Mouse (Mus musculus) natural killer cell, adult 2 months (primary cell): ENCODE data around the gene Eif4g1.
"Not testable (repeated sequence)": the region's sequence is repeated elsewhere in the genome, so short reads cannot be mapped to it uniquely, and the experiment has no call there.

Source experiments
- DNase-seq, 2 experiments: peaks; one replicate each; pipeline ENCODE4 v3.0.0; 2022; ENCODE audit warnings: low spot score in 2 of 2

Eif4g1 gene

DNA sequence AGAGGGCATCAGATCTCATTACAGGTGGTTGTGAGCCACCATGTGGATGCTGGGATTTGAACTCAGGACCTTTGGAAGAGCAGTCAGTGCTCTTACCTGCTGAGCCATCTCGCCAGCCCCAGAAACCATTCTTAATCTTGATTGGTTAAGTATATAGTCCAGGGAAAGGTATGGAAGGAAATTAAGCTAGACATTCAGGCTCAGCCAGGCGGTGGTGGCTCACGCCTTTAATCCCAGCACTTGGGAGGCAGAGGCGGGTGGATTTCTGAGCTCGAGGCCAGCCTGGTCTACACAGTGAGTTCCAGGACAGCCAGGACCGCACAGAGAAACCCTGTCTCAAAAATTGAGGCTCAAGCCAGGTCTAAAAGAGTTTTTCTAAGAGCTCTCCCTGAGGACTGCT lies at the start of gene Eif4g1:
Gene Eif4g1, plus strand, starts transcription at position 301 of the 400 bp plus-strand sequence.
- not testable (repeated sequence) for DNase-seq

DNA sequence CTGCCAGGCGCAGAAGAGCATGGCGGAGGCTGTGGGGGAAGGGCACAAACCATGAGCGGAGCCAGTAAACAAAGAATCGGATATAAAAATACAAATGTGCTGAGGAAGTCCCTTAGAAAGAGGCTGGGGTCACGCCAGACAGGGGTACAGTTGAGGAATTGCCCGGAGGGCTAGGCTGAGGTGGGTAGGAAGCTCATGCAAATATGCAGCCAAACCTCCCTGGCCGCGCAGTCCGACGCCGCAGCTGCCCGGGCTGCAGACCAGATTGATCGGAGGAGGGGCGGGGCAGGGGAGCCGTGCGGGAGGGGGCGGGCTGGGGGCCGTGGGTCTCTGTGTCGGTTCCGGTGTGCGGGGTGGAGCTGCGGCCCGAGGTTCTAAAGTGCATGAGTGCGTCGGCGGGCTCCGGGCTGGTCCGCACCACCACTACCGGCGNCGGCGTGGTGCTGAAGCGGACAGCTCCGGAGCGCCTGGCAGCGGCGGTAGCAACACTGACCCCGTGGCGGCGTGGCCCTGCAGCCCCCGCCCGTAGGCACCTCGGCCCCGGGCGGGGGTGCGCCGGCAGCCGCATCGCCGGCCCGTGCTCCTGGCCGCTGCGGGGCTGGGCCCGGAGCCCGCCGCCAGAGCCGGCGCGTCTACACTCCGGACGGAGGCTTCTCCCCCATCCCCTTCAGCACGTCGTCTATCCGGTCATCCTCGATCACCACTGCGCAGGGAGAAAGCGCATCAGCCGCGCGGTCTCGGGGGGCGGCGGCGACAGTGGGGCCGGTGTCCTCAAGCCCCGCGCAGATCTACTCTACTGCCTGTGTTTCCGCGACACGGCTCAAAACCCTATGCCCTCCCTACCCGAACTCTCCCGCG lies 48.3 kb upstream of the Eif4g1 start:
- DNase-seq: peak in 1 of 2 experiments; percentile 6

DNA sequence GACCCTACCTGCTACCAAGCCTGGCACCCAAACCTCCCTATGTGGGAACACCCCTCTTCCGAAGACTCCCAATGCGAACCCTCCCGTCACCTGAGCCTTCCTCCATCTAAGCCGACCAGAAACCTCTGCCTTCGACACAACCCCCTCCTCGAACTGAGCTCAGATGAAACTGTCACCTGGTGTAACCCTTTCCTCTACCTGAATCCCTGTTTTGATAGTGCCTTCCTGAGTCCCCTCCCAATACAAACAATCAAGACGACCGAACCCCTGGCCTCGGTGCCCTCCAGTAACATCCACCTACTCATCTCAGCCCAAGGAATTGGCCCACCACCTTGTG lies 47.7 kb upstream of the Eif4g1 start:
- no peak for DNase-seq

DNA sequence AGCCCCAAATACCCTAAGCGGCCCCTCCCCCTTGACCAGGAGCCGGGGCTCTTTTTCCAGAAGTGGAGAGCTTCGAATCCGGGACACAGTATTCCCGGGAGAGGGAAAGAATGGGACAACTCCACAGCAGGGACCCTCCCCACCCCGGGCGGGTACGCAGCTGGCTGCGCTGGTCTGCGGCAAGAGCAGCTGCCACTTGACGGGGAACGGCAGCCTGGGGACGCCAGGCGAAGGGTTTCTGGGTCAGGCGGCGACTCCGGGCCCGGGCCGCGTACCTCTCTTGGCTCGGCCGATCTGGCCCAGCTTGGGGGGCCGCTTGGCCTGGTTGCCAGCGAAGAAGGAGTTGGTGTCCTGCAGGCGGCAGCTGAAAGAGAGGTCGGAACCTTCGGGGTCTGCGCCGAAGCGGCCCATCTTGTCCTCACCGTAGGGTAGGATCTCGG lies 47.3 kb upstream of the Eif4g1 start:
- no peak for DNase-seq

DNA sequence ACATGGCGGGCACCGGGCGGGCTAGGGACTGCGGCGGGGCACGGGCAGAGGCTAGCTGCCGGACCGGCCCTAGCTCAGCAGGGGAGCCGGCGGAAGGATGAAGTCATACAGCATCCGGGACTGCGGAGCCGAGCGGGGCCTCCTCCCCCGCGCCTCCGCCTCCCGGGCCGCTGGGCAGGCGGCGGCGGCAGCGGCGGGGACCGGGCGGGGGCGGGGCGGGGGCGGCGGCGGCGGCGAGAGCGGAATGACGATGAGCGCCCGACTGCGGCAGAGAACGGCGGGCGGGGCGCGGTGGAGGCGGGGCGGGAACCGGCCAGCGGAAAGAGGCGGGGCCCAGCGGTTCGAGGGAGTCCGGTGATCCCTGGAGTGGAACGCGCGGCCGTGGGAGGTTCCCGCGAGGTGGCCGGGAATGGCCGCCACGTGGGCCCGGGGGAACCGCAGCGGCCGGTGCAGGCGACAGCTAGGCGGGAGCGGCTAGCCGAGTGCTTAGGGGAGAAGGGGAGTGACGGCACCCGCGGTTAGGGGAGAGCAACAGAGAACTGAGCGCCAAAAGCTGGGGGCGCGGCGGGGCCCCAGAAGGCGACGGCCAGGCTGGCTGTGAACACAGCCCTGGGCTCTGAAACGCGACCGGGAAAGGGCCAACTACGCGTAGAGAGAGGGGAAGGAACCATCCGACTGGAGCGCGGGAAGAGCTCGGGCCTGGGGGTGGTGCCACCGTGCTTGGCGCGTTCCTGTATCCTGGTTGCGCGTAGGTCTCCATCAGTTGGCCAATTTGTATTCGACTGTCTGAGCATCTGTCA lies 46.7 kb upstream of the Eif4g1 start, which contains the start of gene Camk2n2:
Gene Camk2n2, minus strand, starts transcription at position 97 of the 800 bp plus-strand sequence.
- peak in 1 of 2 experiments; percentile 8 for DNase-seq

DNA sequence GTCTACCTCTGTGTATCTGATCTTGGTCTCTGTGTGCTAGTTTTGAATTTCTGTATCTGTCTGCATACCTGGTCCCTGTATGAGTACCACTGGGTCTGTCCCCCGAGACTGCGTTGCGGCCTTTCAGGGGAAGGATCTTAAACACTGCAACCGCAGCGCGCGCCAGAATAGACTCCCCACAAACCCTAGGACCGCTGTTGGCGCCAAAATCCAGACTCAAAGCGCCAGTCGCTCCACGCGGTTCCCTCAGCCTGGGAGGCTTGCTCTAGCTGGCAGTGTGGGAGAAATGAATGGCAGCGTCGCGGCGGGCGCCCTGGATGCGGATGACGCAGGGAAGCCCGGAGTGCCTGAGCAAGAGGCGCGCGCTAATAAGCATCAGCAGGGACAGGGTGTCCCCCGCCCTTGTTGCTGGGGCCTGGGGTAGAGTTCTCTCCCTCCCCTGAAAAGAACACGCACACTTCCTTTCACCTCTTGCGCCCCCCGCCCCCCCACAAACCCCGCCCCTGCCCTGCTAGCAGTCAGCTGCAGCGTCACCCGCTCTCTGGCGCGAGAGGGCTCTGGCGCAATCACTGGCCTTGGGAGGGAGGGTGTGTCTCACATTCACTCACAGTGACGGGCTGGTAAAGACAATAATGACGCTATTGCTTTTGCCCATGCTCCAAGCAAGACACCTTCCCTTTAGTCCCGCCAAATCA lies 46.0 kb upstream of the Eif4g1 start:
- peak in 1 of 2 experiments; percentile 35 for DNase-seq

DNA sequence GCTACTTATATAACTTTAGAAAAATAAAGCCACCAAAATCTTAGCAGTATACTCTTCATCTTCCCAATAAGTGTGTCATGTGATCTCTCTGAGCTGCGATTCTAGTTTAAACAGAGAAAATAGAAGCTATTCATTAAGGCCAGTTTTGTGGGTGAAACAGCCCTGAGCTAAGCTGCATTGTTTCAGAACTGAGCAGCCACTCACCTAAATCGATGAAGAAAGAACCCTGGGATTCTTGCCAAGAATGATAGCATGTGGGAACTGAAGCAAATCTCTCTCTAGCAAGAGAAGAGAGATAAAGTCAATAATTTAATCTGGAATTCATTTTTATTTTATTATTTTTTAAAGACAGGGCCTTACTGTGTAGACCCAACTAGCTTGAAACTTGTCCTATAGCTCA lies 44.9 kb upstream of the Eif4g1 start:
- DNase-seq: no peak

DNA sequence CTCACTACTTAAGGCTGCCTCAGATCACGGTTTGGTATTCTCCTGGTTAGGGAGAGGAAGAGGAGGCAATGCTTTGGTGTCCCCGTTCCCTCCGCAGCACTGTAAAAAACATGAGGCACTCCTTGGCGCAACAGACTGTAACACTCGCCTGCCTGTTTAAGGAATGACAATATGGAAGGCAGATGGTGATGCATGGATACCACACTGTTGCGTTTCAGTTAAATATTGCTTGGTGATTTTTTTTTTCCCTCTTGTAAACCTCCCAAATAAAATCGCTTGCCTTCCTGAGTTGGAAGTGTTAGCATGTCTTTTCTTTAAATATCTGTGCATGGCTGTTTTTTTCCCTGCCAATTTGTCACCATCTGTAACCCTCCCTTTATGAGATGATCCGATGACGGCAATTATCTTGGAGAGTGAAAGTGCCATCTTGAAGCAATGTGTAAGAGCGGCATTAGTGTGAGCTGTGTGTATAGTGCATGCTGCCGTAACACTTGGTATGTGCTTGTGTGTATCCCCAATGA lies 39.2 kb upstream of the Eif4g1 start:
- DNase-seq: no peak

DNA sequence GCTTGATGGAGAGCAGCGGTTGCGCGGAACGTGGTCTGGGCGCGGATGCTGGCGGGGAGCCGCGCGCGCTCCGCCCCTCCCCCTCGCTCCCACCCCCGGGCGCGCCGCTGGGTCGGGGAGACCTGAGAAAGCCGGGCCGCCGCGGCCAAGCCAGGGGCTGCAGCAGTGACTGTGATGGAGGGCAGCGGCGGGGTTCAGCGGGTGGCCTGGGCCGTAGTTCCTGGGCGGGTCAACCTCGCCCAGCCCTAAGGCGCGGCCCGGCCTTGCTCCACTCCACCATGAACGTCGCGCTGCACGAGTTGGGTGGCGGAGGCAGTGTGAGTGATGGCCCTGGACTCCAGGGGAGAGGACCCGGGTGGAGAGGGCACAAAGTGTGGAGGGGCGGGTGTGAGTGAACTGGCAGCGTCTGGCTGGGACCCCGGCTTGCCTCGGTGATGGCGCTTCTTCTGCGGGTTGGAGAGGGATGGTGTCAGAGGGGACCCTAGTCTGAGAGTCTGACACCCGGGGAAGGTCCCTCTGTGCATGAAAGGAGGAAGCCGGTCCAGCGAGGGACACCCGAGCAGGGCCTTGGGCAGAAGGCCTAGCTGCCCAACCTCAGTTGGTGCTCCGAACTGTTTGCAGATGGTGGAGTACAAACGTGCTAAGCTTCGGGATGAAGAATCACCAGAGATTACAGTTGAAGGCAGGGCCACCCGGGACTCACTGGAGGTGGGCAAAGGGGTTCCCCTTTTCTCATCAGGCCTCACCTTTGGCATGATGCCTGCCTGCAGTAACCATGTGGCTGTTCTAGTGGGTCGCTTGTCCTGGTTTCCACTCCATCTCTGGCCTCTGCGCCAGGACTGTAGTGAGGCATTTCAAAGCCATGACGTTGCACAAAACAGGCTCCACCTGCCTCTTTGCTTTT lies 38.1 kb upstream of the Eif4g1 start, which contains the start of gene Ece2:
Gene Ece2, plus strand, starts transcription at position 98 of the 904 bp plus-strand sequence.
- DNase-seq: no peak

DNA sequence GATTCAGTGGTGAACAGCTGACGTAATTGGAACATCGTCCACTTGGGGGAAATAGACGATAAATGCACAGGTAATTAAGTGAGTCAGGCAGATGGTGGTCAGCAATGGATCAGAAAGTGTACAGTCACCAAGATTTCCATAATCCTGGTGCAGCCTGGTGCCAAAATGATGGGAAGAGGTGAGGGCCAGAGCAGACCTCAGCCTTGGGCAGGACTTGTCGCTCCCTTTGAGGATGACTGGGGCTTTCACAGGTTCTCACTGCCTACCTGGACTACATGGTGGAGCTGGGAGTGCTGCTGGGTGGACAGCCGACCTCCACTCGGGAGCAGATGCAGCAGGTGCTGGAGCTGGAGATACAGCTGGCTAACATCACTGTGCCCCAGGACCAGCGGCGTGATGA lies 30.7 kb upstream of the Eif4g1 start:
- DNase-seq: no peak

DNA sequence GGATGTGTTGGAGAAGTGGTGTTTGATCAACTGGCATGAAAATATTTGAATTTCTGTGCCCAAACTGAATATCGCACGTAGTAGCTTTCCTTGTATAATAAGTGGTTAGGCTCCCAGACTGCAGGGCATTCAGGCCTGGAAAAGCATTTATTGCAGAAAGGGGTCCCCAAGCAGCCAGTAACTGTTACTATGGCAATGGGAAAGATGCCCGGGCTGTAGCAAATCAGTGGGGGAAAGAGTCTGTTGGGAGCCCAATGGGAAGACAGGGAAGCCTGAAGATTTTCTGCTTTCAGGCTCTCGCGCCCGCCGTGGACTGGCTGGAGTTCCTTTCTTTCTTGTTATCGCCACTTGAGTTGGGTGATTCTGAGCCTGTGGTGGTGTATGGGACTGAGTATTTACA lies 29.7 kb upstream of the Eif4g1 start:
- no peak for DNase-seq

DNA sequence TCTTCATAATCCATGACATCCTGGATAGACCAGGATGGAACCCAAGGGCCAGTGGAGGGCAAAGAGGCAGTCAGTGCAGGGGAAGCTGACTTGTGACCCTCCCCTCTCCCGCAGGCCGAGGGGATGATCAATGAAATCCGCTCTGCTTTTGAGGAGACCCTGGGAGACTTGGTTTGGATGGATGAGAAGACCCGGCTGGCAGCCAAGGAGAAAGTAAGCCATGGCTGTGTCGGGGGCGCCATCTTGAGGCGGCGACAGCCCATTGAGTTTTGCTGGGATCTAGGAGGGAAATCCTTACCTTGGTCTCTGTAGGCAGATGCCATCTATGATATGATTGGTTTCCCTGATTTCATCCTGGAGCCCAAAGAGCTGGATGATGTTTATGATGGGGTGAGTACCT lies 26.0 kb upstream of the Eif4g1 start:
- peak in 1 of 2 experiments; percentile 29 for DNase-seq

DNA sequence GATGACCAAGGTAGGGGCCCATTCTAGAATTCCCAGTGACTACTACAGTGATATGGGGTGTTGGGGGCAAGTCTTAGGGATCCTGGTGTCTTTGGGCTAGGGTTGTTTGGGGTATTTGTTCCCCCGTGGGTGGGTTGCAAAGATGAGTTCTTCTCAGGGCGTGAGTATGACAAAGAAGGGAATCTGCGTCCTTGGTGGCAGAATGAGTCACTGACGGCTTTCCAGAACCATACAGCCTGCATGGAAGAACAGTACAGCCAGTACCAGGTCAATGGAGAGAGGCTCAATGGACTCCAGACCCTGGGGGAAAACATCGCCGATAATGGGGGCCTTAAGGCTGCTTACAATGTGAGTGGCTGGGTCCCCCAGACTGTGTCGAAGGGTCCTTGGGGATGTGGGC lies 24.2 kb upstream of the Eif4g1 start:
- no peak for DNase-seq

DNA sequence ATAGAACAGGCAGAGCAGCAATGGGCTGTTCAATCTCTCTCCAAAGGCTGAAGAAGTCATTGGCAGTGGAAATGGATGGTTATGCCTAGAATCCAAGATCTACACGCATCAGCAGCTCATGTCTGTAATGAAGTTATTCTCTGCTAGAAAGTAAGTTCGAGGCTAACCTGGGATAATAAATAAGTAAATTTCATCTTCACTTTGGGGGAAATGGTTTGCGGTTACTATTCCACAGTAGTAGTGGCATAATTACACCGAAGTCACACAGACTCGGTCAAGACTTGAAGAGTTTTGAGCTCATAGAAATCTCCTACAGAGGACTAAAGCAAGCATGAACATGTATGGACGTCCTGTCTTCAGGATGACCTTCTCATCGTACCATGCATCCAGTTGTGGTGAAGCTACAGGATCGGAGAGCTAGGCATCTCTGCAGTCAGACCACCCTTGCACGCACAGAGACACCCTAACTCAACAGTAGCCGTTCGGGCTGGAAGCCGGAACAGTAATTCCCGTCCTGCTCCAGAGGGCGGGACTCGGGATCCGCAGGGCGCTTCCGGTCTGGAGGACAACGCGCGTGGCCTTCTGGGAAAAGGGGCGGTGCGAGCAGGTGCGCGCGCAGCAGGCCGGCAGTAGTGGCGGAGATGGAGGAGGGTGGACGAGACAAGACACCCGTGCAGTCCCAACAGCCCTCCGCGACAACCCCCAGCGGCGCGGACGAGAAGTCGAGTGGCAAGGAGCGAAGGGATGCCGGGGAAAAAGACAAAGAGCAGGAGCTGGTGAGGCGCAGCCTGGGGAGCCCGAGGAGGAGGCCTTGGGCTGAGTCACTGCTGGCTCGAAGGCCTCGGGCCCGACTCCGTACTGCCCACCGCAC lies 16.8 kb upstream of the Eif4g1 start, which contains the start of gene Psmd2:
Gene Psmd2, plus strand, starts transcription at position 577 of the 871 bp plus-strand sequence.
- DNase-seq: peak; percentile 87 to 89

DNA sequence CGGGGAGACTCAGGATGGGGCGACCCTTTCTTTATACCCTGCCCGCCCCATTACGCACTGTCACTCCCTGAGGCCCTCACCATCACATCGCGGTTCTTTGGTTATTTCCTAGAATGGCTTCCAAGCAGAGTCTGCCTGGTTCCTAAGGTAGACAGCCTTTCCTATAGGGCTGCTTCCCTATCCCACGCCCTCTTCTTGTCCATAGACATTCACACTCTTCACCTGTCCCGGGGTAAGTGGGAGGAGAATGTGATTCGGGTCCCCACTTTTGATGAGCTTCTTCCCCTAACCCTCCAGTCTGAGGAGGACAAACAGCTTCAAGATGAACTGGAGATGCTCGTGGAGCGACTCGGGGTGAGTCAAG lies 16.2 kb upstream of the Eif4g1 start:
- DNase-seq: no peak

DNA sequence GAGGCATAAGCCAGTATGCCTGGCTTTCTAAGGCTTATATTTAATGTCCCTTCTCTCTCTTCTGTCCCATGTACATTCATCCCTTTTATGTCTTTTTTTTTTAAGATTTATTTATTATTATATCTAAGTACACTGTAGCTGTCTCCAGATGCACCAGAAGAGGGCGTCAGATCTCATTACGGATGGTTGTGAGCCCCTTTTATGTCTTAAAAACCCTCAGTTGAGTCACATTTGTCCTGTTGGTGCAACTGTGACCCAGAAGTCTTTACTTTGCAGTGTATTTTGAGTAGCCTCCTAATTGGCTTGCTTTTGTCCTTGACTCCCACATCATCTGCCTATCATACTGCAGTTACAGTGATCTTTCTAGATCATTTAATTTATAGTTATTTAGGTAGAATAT lies 14.8 kb upstream of the Eif4g1 start:
- no peak for DNase-seq

DNA sequence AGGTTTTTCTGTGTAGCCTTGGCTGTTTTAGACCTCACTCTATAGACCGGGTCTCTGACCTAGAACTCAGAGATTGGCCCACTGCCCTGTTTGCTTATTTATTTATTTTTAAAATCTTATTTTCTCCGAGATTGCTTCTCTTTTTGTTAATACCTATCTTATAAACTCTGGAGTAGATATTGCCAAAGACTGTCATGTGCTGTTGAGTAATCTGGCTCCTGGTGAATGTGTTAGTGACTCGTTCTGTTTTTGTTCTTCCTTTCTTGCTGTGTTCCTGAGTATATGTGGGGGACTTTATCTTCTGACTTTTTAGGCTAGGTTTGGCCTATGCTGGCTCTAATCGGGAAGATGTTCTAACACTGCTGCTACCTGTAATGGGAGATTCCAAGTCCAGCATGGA lies 10.5 kb upstream of the Eif4g1 start:
- DNase-seq: no peak

DNA sequence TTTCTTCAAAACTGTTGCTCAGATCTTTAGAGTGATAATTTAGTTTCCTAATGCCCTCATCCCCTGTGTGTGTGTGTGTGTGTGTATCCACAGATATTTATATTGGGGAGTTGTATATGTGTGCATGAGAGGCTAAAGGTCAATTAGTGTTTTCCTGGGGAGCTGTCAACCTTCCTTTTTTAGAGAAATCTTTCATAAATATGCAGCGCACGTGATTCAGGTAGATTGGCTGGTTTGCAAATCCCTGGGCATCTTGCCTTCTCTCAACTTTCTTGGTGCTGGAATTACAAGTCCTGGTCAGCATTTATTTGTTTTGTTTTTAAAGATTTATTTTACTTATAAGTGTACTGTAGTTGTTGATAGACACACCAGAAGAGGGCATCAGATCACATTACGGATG lies 2.2 kb downstream of the Eif4g1 start:
- no peak for DNase-seq

DNA sequence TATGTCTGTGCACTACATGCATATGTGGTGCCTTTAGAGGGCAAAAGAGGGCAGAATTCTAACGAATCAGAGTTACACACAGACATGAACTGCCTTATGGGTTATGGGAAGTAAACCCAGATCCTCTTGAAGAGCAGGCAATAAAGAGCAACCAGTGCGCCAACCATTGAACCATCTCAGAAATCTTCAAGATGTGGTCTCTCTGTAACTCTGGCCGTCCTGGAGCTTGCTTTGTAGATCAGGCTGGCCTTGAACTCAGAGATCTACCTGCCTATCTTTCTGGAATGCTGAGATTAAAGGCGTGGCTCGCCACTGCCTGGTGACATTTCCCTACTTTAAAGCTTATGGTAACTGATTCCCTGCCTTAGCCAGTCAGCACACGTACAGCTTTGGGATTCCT lies 3.8 kb downstream of the Eif4g1 start:
- no peak for DNase-seq

DNA sequence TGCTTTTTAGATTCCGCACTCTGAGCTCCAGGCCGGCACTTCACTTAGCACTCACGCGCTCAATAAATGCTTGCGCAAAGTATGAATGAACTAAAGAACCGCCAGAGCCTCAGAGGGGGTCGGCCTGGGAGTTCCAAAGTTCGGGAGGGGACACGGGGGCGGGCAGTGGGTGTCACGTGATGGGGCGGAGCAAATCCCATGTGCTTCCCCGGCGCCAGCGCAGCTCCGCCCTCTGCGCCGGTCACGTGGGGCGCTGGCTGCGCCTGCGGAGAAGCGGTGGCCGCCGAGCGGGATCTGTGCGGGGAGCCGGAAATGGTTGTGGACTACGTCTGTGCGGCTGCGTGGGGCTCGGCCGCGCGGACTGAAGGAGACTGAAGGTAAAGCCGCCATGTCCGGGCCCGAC lies 4.4 kb downstream of the Eif4g1 start:
- DNase-seq: peak; percentile 90 to 92
